Mouse (Mus musculus) retina, postnatal 7 days (tissue): ENCODE data around the gene Srsf3.

ENCODE experiments used
- DNase-seq: peaks from one replicate; pipeline ENCODE4 v3.0.0-alpha.2; 2012; ENCODE audit warnings: low read depth, low spot score

The Srsf3 gene

DNA sequence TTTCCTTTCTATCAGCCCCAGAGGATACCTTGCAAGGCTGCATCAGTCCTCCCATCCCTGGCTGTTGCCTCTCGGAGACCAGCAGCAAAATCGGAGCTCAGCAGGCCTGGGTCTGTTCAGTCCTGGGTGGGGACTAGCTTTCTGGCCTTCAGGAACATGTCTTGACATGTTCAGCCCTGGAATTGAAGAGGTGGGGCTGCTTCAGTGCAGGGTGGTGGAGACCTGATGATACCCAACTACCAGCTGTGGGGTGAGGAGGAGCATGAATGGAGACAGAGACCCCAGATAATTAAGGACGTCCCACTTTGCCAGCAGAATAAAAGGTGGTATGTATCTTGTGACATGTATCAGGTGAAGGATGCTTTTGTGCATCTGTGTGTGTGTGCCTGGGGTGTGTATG is 58.3 kb downstream of the Srsf3 start, which contains the start of gene Cdkn1a:
Gene Cdkn1a (plus strand): TSS at position 201 of the 400 bp plus-strand sequence.
- no peak for DNase-seq

DNA sequence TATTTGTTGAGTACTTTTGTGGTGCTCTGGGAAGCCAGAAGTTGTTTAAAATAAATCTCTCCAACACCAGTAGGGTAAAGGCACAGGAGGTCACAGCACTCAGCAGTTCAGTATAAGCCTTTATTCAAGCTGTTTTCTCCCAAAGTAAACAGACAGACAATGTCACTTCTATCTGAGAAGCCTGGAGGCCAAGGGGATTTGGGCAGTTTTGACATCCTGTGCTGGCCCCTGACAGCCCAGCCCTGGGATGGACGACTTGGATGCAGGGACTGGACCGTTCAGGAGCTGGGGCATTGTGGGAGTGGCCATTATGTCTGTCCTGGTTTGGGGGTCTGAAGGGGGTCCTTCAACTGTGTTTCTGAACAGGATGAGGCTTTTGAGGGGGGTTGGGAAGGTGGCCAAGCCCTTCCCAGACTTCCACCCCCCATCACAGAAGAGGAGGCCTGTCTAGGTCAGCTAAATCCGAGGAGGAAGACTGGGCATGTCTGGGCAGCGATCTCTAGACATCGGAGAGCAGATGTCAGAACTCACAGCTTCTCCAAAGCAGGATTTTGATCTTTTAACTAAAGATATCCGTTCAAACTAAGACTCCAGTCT is 59.0 kb downstream of the Srsf3 start:
- no peak for DNase-seq

DNA sequence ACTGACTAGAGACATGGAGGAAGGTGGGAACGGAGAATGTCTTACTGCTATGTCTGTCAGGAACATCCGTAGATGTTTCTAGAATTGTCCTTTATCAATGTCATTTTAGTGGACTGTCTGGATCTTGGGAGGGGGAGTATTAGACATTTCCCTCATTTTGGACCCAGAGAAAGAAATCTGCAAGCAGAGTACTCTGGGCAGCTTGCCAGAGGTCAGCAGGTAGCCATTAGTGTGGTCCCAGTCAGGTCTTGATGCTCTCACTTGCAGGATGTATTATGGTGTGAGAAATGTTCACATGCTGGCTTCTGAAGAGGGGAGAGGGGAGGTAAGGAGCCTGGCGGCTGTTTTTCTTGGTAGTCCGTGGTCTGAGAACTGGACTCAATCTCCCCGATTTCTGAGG is 60.1 kb downstream of the Srsf3 start:
- DNase-seq, result no peak
